Mouse (Mus musculus) bone marrow, adult 2 months (tissue): ENCODE results near the gene Ripk4.

ENCODE experiments used
- CTCF ChIP-seq: fragments of 200-500 bp; IDR thresholded peaks from 2 replicates; pipeline ENCODE4 v1.5.1; 2011; ENCODE audit warnings: low read length, control low read depth; ENCODE audit not compliant: control insufficient read depth, insufficient read depth
- POLR2A ChIP-seq: fragments of 200-500 bp; IDR thresholded peaks from 2 replicates; pipeline ENCODE4 v1.6.1; 2011; ENCODE audit warnings: low read depth, mild to moderate bottlenecking, control low read depth, low read length, borderline replicate concordance; ENCODE audit not compliant: control insufficient read depth

- TF ChIP-seq CTCF (peak; percentile 61), POLR2A (no peak)
These were observed 14.9 kb upstream of the Ripk4 start for GRCm38 (mm10) chr16:97778353-97779025.
